Mouse (Mus musculus): ENCODE results near the gene Xrcc1.

Xrcc1 gene

DNA sequence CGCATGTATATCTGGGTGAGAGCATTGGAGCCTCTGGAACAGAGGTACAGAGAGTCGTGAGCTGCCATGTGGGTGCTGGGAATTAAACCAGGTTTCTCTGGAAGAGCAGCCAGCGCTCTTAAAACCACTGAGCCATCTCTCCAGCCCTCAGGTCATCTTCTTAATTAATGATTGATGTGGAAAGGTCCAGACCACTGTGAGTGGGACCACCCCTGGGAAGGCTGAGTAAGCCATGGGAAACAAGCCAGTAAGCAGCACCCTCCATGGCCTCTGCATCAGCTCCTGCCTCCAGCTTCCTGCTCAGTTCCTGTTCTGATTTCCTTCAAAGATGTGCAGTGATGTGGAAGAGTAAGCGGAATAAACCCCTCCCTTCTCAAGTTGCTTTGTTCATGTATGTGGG lies 46.1 kb downstream of the Xrcc1 start:
- in situ Hi-C loops (cut with MboI; ENCODE audit: low pct_unique_long_range_greater_than_20kb in 1 of 2, low sequenced_read_pairs in 2 of 2, unreplicated experiment in 1 of 2), result no loop called here

DNA sequence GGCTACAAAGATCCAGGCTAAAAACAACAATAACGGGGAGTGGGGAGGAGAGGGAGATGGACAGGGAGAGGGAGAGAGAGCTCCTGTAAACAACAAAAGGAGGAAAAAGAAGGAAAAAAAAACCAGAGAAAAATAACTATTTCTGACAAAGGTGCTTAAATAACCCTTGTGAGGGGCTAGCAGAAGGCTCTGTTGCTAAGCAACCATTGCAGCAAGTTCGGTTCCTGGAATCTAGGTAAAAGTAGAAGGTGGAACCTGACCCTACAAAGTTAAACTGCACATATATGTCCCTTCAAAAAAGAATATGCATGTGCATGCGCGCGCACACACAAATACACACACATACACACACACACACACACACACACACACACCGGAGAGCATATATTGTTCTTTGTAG lies 46.7 kb downstream of the Xrcc1 start:
- in situ Hi-C loops (cut with MboI; ENCODE audit: low pct_unique_long_range_greater_than_20kb in 1 of 2, low sequenced_read_pairs in 2 of 2, unreplicated experiment in 1 of 2), result no loop called here

DNA sequence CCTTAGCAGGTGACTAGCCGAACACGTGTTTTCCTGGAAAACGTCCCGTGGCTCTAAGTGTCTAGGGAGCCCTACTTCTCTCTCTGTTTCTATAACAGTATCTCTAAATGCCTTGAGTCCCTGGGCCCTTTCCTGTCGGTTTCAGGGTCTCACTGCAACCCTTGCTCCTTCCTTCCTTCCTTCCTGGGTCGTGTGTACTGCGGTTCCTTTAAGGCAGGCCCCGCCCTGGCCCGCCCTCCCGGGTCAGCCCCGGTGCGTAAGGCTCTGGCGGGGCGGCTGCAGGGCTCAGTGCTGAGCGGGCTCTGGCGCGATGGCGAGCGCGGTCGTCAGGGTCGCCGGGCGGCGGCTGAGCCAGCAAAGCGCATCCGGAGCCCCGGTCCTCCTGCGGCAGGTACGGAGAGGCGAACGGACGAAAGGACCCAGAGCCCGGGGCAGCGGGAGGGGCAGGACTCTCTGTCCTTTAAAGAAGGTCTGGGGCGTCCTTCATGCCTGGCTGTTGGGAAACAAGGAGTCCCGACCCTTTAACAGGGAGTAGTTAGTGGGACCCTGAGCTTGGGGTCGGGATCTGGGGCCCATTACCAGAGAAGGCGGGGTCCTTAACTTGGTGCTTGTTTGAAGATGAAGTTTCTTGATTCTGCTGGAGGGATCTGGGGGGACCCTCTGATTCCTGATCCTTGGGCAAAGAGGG lies 47.7 kb downstream of the Xrcc1 start:
- in situ Hi-C loops (cut with MboI; ENCODE audit: low pct_unique_long_range_greater_than_20kb in 1 of 2, low sequenced_read_pairs in 2 of 2, unreplicated experiment in 1 of 2), result no loop called here

DNA sequence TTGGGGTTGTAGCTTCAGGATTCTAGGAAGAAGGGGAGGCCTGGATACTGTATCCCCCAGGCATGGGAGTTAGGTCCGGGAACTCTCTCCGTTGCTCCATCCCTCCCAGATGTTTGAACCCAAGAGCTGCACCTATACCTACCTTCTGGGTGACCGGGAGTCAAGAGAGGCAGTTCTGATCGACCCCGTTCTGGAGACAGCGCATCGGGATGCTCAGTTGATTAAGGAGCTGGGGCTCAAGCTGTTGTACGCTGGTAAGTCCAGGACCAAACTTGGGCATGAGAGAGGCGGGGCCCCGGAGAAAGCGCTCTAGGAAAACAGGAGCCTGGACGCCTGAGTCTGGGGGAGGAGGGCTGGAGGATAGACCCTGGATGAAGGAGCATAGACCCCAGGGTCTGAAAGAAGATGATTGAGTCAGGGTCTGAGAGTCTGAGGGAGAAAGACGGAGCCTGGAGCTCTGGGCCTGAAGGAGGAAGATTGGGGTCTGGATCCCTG lies 48.3 kb downstream of the Xrcc1 start:
- in situ Hi-C loops (cut with MboI; ENCODE audit: low pct_unique_long_range_greater_than_20kb in 1 of 2, low sequenced_read_pairs in 2 of 2, unreplicated experiment in 1 of 2), result no loop called here

DNA sequence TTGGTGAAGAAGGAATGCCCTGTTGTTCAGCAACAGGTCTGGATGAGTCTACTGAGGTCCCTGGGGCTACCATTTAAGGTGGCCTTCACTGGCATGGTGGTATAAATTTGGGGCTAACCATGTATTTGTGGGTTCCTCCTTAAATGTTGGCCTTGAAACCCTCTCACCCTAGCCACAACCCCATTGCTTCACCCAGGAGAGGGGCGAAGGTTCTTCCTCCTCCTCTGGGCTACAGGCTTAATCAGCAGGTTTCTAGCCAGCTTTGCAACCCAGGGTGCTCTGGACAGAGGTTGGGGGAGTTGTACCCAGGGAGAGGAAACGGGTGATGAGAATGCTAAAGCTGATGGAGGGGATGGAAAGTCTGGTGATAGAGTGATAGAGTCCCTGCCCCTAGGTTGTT lies 49.4 kb downstream of the Xrcc1 start:
- in situ Hi-C loops (cut with MboI; ENCODE audit: low pct_unique_long_range_greater_than_20kb in 1 of 2, low sequenced_read_pairs in 2 of 2, unreplicated experiment in 1 of 2), result loop anchor here in 1 of 2 experiments (5.0 kb wide), 2 partner anchors 62 to 63 kb away; partner anchors contain the start of gene Irgq

DNA sequence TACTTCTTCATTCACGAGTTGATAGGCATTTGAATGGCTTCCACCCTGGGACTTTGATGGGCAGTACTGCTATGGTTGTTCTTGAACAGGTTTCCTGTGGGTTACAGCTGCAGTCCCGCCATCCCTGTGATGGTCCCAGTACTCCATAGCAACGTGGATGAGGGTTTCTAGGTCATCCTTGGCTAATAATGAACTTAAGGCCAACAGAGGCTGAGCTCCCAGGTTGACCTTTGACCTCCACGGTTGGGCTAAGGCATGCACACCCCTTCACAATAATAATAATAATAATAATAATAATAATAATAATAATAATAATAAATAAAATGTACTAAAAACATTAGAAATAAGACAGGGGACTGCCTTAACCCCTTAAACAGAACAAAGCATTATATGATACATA lies 52.0 kb downstream of the Xrcc1 start:
- in situ Hi-C loops (cut with MboI; ENCODE audit: low pct_unique_long_range_greater_than_20kb in 1 of 2, low sequenced_read_pairs in 2 of 2, unreplicated experiment in 1 of 2), result loop anchor here in 1 of 2 experiments (5.0 kb wide), 2 partner anchors 59 to 66 kb away; partner anchors contain the start of gene Irgq

DNA sequence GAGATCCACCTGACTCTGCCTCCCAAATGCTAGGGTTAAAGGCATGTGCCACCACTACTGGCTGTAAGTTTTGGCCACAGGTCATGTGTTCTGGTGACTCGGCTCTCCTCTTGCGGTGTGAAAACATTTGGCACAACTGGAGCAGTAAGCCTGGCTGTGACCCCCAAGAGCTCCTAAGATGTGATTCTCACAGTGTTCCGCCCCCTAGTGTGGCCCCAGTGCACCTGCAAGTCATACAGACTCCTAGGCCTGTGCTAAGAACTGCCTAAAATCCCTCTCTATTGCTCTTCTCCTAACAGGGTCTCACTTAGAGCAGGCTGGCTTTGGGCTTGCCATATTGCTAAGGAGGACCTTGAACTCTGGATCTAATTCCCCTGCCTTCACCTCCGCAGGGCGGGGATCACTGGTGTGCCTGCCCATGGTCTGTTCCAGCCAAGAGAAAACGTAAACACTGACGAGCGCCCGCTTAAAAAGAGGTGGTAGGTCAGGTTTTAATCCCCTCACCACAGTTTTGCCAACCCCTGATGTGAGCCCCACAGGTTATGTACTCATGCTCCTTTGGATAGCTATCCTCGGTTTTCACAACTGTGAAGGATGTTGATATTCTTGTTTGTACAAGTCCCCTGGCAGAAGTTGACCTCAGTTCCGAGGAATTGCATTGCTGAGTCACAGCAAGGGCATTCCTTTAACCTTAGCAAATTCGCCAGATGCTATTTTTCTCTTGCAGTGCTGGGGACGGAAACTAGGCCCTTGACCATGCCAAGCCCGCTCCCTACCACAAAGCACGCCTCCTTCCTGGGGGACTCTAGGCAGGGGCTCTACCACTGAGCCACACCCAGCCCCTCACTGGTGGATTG lies 53.4 kb downstream of the Xrcc1 start:
- in situ Hi-C loops (cut with MboI; ENCODE audit: low pct_unique_long_range_greater_than_20kb in 1 of 2, low sequenced_read_pairs in 2 of 2, unreplicated experiment in 1 of 2), result loop anchor here (5.0 to 10.0 kb wide), 3 partner anchors 55 to 67 kb away; partner anchors contain the start of gene Irgq (in 1 of the 2)

DNA sequence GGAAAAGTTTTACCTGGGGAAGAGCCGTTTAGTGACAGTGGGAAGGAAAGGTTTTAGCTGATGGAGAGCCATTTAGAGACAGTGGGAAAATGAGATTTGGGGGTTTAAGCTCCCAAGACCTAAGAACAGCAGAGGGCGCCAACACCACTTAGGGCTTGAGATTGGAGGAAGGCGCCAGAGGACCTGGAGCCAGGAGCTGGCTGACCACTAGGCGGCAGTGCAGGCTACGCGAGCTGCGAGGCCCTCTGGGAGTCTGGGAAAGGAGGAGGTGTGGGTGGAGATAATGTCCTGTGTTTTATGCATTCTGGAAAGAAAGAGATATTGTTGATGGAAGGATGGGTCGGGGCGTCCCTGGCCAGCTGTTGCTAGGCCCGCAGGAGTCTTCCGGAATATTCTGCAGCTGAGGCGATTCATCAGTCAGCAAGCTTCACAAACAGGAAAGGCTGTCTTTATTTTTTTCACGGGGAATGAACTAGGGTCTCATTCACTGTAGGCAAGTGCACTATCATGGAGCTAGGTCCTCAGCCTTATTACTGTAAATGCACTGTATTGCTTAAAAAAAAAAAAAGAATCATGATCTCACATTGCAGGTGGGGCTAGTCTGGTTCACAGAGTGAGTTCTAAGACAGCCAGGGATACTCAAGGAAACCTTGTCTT lies 55.0 kb downstream of the Xrcc1 start:
- in situ Hi-C loops (cut with MboI; ENCODE audit: low pct_unique_long_range_greater_than_20kb in 1 of 2, low sequenced_read_pairs in 2 of 2, unreplicated experiment in 1 of 2), result loop anchor here in 1 of 2 experiments (10.0 kb wide), 1 partner anchor 54 kb away; no protein-coding TSS in a partner anchor

DNA sequence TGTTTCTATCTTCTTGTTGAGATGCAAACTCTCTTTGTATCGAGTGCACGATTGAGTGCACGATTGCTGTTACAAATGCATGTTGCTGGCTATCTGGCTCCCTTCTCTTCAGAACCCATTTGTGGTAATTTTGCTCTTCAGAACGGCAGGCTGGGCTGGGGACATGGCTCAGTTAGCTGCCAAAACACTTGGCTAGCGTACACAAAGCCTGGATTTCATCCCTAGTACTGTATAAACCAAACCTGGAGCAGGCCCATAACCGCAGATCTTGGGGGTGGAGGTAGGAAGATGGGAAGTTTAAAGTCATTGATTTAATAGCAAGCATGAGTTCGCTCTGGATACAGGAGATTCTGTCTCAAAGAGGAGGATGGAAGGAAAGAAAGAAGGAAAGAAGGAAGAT lies 59.5 kb downstream of the Xrcc1 start:
- in situ Hi-C loops (cut with MboI; ENCODE audit: low pct_unique_long_range_greater_than_20kb in 1 of 2, low sequenced_read_pairs in 2 of 2, unreplicated experiment in 1 of 2), result loop anchor here in 1 of 2 experiments (10.0 kb wide), 1 partner anchor 49 kb away; no protein-coding TSS in a partner anchor

DNA sequence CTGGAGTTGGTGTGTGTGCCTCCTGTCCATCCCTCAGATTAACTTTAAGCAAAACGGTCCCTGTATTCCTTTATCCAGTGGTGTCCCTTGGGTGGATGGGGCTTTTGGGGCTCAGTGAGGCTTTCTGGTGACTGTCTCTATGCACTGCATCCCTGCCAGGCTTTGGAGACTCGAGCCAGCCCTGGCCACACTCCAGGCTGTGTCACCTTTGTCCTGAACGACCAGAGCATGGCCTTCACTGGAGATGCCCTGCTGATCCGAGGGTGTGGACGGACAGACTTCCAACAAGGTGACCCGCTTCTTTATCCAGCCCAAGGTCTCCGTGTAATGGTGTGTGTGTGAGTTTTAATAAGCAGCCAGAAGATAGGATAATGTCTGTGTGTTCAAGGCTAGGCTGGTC lies 60.0 kb downstream of the Xrcc1 start:
- in situ Hi-C loops (cut with MboI; ENCODE audit: low pct_unique_long_range_greater_than_20kb in 1 of 2, low sequenced_read_pairs in 2 of 2, unreplicated experiment in 1 of 2), result loop anchor here in 1 of 2 experiments (10.0 kb wide), 1 partner anchor 49 kb away; no protein-coding TSS in a partner anchor

DNA sequence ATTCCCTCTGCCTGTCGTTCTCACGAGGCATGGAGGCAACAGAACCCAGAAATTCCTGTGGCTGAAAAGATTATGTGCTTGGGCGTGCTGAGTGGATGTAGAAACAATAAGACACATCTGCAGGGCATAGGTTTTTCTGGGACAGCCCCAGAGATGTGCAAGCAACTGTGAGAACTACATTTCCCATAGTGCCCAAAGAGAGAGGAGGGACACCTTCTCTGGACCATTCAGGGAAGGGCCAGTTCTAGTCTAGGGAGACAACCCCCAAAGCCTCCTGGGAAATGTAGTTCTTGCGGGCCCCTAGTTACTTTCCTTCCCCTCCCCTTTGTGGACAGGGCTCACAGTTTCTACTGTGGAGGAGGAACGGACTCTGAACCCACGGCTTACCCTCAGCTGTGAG lies 61.9 kb downstream of the Xrcc1 start:
- in situ Hi-C loops (cut with MboI; ENCODE audit: low pct_unique_long_range_greater_than_20kb in 1 of 2, low sequenced_read_pairs in 2 of 2, unreplicated experiment in 1 of 2), result loop anchor here in 1 of 2 experiments (10.0 kb wide), 1 partner anchor 47 kb away; no protein-coding TSS in a partner anchor

DNA sequence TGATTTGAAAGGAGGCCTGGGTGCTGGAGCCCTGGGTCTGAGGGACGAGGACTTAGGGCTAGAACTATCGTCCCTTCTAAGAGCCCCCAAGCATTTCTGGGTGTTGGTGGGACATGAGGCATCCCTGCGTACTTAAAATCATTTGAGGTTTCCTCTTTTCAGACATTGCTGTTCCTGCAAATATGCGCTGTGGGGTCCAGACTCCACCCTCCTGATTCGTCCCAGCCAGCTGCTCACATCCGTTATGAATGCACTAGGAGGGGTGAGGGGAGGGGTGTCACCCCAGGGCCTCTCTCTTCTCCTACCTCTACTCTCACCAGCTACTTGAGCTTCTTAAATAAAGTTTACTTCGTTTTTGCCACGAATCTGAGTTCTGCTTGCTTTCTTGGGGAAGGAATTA lies 62.5 kb downstream of the Xrcc1 start:
- in situ Hi-C loops (cut with MboI; ENCODE audit: low pct_unique_long_range_greater_than_20kb in 1 of 2, low sequenced_read_pairs in 2 of 2, unreplicated experiment in 1 of 2), result loop anchor here in 1 of 2 experiments (10.0 kb wide), 1 partner anchor 46 kb away; no protein-coding TSS in a partner anchor

DNA sequence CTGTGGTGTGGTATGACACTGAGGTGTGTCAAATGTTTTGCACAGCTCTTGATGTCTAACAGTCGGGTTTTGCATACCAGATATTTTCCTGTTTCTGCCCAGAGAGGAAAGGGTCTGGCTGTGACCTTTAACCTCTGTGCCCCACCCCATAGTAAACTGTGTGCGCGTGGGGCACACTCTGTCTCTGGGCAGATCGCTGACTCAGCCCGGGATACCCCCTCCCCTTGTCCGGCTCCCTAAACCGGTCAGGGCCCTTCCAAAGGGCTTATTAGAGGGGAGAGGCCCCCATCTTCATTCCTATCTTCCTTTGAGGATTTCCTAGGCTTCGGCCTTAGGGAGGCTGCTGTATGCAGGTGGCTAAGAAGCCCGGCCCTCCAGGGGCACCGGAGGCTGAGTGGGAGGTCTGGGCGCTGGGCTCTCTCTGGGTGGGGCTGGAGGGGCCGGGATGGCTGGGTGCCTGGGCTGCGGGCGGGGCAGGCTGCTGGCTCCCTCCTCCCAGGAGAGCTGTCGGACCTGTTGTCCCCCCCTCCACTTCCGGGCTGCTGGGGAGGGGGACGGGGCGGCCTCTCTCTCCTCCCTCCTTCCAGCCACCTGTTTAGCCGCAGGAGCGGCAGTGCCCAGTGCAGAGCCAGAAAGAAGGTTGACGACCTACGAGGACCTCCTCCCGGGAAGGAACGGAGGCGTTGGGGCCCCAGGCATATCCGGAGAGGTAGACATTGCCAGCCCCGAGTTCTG lies 64.2 kb downstream of the Xrcc1 start, which contains the start of gene Phldb3:
Phldb3 (plus strand) TSS at position 620 of the 735 bp plus-strand sequence.
- in situ Hi-C loops (cut with MboI; ENCODE audit: low pct_unique_long_range_greater_than_20kb in 1 of 2, low sequenced_read_pairs in 2 of 2, unreplicated experiment in 1 of 2), result no loop called here

DNA sequence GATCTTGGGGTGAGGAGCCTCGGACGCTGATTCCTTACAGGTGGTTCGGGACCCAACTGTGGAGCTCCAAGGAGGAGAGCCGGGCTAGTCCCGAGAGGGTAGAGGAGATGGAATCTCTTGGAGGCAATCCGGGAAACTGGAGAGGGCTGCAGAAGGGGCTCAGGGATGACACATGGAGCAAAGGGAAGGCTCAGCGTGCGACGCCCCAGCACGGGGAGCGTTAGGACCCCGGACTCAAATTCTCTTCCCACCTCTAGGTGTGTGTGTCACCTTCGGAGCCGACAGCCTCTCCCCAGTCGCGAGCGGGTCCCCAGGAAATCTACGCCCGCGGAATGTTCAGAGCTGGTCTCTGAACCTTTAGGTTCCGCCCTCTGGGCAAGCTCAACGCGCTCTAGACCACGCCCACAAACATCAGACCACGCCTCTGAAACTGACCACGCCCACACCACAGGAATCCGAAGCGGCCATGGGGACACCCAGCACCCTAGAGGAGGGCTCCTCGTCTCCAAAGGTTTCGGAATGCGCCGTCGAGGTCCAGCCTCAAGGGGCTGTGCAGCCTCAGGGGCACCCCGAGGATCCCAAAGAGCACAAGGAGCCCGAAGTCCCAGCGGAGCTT lies 64.9 kb downstream of the Xrcc1 start:
- in situ Hi-C loops (cut with MboI; ENCODE audit: low pct_unique_long_range_greater_than_20kb in 1 of 2, low sequenced_read_pairs in 2 of 2, unreplicated experiment in 1 of 2), result no loop called here

DNA sequence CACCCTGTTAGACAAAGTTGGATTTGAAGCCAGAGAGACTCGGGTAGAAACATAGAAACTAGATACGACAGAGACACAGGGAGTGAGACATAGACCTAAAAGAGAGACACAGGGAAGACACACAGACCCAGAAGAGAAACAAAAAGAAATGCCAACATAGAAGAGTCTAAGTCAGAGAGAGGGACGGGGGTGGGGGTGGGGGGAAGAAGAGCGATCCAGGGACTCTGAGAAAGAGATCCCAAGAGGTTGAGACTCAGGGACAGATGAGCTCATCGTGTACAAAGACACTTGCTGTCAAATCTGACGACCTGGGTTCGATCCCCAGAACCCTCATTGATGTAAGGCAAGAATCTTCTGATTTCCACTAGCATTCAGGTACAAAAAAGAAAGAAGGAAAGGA lies 65.6 kb downstream of the Xrcc1 start:
- in situ Hi-C loops (cut with MboI; ENCODE audit: low pct_unique_long_range_greater_than_20kb in 1 of 2, low sequenced_read_pairs in 2 of 2, unreplicated experiment in 1 of 2), result no loop called here

DNA sequence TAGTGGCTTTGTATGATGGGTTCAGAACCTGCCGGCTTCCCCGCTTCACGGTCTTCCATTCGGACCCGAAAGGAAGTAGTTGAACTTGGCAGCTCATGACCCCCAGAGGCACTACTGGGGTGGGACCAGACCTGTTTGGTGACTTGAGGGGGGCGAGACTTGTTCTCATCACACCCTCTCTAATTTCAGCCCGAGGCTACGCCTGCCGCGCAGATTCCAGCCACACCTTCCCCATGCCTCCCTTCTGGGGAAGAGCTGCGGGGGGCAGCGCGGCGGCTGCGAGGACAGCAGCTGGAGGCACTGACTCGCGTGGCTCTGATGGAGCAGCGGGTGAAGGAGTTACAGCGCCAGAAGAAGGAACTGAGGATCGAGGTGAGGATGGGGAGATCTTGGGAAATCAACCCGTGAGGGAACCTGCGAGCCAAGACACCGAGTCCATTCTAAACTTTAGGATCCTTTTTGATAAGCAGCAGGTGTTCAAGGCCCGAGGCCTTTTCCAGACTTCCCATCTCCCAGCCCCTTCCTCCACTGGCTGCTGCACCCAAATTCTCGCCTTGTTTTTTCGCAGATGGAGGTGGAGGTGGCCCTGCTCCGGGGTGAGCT lies 66.3 kb downstream of the Xrcc1 start:
- in situ Hi-C loops (cut with MboI; ENCODE audit: low pct_unique_long_range_greater_than_20kb in 1 of 2, low sequenced_read_pairs in 2 of 2, unreplicated experiment in 1 of 2), result no loop called here

DNA sequence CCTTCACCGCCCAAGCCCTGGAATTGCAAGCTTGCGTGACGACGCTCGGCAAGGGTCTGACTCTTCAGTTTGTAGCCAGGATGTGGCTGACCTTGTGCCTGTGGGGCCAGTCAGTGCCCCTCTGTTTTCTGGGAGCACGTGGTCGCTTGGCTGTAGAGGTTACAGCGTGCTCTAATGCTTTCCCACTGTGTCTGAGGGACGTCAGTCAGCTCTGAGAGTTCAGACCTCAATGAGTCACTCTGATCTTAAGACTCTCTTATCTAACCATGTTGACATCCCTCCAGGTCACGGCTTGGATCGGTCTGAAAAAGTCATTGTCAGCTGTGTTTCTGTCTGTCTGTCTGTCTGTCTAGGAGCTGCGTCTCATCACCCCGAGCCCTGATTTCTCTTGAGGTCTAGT lies 68.7 kb downstream of the Xrcc1 start:
- in situ Hi-C loops (cut with MboI; ENCODE audit: low pct_unique_long_range_greater_than_20kb in 1 of 2, low sequenced_read_pairs in 2 of 2, unreplicated experiment in 1 of 2), result no loop called here

Data from mouse embryonic stem cell (cell line).